Comparison of ENCODE assay signal across 8 mouse cellular contexts in the genomic region with DNA sequence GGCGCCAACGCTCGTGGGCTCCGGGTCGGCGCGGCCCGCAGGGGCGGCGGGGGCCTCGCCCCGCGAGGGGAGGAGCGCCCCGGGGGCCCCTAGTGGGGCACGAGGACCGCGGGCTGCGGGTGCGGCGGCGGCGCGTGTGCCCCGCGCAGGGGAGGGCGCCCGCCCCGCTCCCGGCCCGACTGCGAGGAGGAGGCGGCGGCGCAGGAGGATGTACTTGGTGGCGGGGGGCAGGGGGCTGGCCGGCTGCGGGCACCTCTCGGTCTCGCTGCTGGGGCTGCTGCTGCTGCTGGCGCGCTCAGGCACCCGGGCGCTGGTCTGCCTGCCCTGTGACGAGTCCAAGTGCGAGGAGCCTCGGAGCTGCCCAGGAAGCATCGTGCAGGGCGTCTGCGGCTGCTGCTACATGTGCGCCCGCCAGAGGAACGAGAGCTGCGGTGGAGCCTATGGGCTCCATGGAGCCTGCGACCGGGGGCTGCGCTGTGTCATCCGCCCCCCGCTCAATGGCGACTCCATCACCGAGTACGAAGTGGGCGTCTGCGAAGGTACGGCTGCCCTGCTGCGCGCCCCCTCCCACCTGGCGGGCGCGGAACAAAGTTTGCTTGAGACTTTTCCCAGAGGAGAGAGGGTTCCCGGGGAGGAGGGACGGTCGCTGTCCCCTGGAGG. TPM values are rescaled to one million over a fixed set of nuclear protein-coding genes. Genes with fewer than 3 reads are reported as not detected.
A peak's percentile ranks its signal among the peaks of the same experiment; 100 is the strongest.
DNase-seq lines count a peak whose midpoint lies in the region; ATAC-seq and TF ChIP-seq lines count a peak whose summit lies in the region.

No protein-coding gene starts in this region.

- H3K27me3 ChIP-seq in intestine, postnatal 0 days (replicated peaks; ENCODE audit: control insufficient read depth, insufficient read depth, low read length): no peaks in the 10 kb centered on the region
- peaks cover 3% of the 10 kb centered on the region; the same call in 1 of the 2 replicates for H3K27me3 ChIP-seq in liver, embryonic 11.5 days (replicated peaks; ENCODE audit: control insufficient read depth, insufficient read depth, low read length)
- no peaks in the 10 kb centered on the region for H3K27me3 ChIP-seq in midbrain, postnatal 0 days (ENCODE audit: insufficient read depth, low read length)
- no peaks in the 10 kb centered on the region for H3K27me3 ChIP-seq in stomach, embryonic 15.5 days (replicated peaks)

- peak overlapping the region; percentile 86 for H3K4me2 ChIP-seq in intestine, postnatal 0 days (replicated peaks; ENCODE audit: low read depth)
- H3K4me2 ChIP-seq in liver, embryonic 11.5 days: peak overlapping the region; percentile 94
- peak overlapping the region; percentile 94 for H3K4me2 ChIP-seq in midbrain, postnatal 0 days (ENCODE audit: low read depth, low read length, poor library complexity, severe bottlenecking)
- peak overlapping the region; percentile 97 for H3K4me2 ChIP-seq in stomach, embryonic 15.5 days

- ATAC-seq in intestine, postnatal 0 days: peak; percentile 63
- peak; percentile 58 for ATAC-seq in liver, embryonic 11.5 days (replicated peaks; ENCODE audit: low FRiP score)
- peak; percentile 48 for ATAC-seq in midbrain, postnatal 0 days (ENCODE audit: low FRiP score)
- peak; percentile 15 for ATAC-seq in stomach, embryonic 15.5 days (ENCODE audit: insufficient read depth, low FRiP score, low read depth)

- TF ChIP-seq CTCF in intestine, postnatal 0 days (IDR thresholded peaks at IDR 0.05; ENCODE audit: low read depth): 0 out of 2 replicates have a peak, but pooled peaks have one; percentile 16
- TF ChIP-seq CTCF in midbrain, postnatal 0 days (IDR thresholded peaks at IDR 0.05): peak; percentile 15; the same call in 1 of the 2 replicates

- H3K4me1 ChIP-seq in intestine, postnatal 0 days (replicated peaks; ENCODE audit: control insufficient read depth, insufficient read depth, low read length): peaks cover 4% of the 10 kb centered on the region; the same call in 1 of the 2 replicates
- peaks cover 11% of the 10 kb centered on the region for H3K4me1 ChIP-seq in liver, embryonic 11.5 days (replicated peaks; ENCODE audit: control insufficient read depth, insufficient read depth, low read length)
- peaks cover 3% of the 10 kb centered on the region; the same call in 1 of the 2 replicates for H3K4me1 ChIP-seq in midbrain, postnatal 0 days (ENCODE audit: insufficient read depth, low read length)
- peaks cover 24% of the 10 kb centered on the region for H3K4me1 ChIP-seq in stomach, embryonic 15.5 days

- peak overlapping the region; percentile 87 for H3K27ac ChIP-seq in intestine, postnatal 0 days (ENCODE audit: low read depth, low read length)
- H3K27ac ChIP-seq in liver, embryonic 11.5 days (ENCODE audit: low read depth, low read length): peak overlapping the region; percentile 79
- H3K27ac ChIP-seq in midbrain, postnatal 0 days (ENCODE audit: low read depth, low read length): peak overlapping the region; percentile 78
- H3K27ac ChIP-seq in stomach, embryonic 15.5 days: peak overlapping the region; percentile 96

- H3K9me3 ChIP-seq in intestine, postnatal 0 days (ENCODE audit: control insufficient read depth): no peaks in the 10 kb centered on the region
- no peaks in the 10 kb centered on the region for H3K9me3 ChIP-seq in liver, embryonic 11.5 days (ENCODE audit: control insufficient read depth, low read length)
- no peaks in the 10 kb centered on the region for H3K9me3 ChIP-seq in midbrain, postnatal 0 days (ENCODE audit: low read length)
- no peaks in the 10 kb centered on the region for H3K9me3 ChIP-seq in stomach, embryonic 15.5 days

- WGBS in intestine, postnatal 0 days: under 1% methylated on average over 55 of the region's 73 CpGs
- 1% methylated on average over 62 of the region's 73 CpGs for WGBS in liver, embryonic 11.5 days
- 0% methylated on average over 45 of the region's 73 CpGs for WGBS in midbrain, postnatal 0 days
- WGBS in stomach, embryonic 15.5 days: 0% methylated on average over 56 of the region's 73 CpGs

- H3K4me3 ChIP-seq in intestine, postnatal 0 days (ENCODE audit: low read depth, low read length): peak overlapping the region; percentile 89
- H3K4me3 ChIP-seq in liver, embryonic 11.5 days (ENCODE audit: low read depth, low read length): peak overlapping the region; percentile 64
- peak overlapping the region; percentile 88 for H3K4me3 ChIP-seq in midbrain, postnatal 0 days (ENCODE audit: low read depth, low read length)
- H3K4me3 ChIP-seq in stomach, embryonic 15.5 days (replicated peaks): peak overlapping the region; percentile 86

- no peaks in the 10 kb centered on the region for H3K36me3 ChIP-seq in intestine, postnatal 0 days (ENCODE audit: control insufficient read depth, insufficient read depth)
- no peaks in the 10 kb centered on the region for H3K36me3 ChIP-seq in liver, embryonic 11.5 days (ENCODE audit: control insufficient read depth, insufficient read depth, low read length)
- H3K36me3 ChIP-seq in midbrain, postnatal 0 days (ENCODE audit: insufficient read depth, low read length): no peaks in the 10 kb centered on the region
- H3K36me3 ChIP-seq in stomach, embryonic 15.5 days: no peaks in the 10 kb centered on the region

- H3K9ac ChIP-seq in intestine, postnatal 0 days (ENCODE audit: low read depth, low read length): peak overlapping the region; percentile 78
- peak overlapping the region; percentile 72 for H3K9ac ChIP-seq in liver, embryonic 11.5 days (ENCODE audit: low read depth, low read length)
- H3K9ac ChIP-seq in midbrain, postnatal 0 days (replicated peaks; ENCODE audit: low read length, poor library complexity, severe bottlenecking): peak overlapping the region; percentile 72
- peak overlapping the region; percentile 73 for H3K9ac ChIP-seq in stomach, embryonic 15.5 days

- DNase-seq in ovary, postnatal 10 days (ENCODE audit: low spot score): peak; percentile 33
- no peak for DNase-seq in ovary, adult 18-20 months (ENCODE audit: low spot score)
- DNase-seq in cerebellum, postnatal 36 days: peak; percentile 40 to 45
- DNase-seq in gastrocnemius, postnatal 4 days (ENCODE audit: low spot score in 2 of 2): peak; percentile 33 to 59
- peak; percentile 66 for DNase-seq in liver, embryonic 11.5 days (ENCODE audit: low spot score)
- DNase-seq in midbrain, postnatal 0 days (ENCODE audit: low spot score): peak; percentile 21

RNA-seq across cellular contexts. Expression of a gene that starts 0.6 kb away (rescaled TPM):
- 10 to 100 TPM; 21.1 to 26.8 TPM for total RNA-seq in gastrocnemius, postnatal 4 days (2021)
- polyA plus RNA-seq in intestine, postnatal 0 days (2015; fragmentation: Nextera tagmentation; extraction: Ambion mirVana): 7.7 and 9.0 TPM in 2 replicates
- polyA plus RNA-seq in liver, embryonic 11.5 days (2014; fragmentation: Nextera tagmentation; extraction: Ambion mirVana): 1.9 and 2.7 TPM in 2 replicates
- 108 and 119 TPM in 2 replicates for total RNA-seq in midbrain, postnatal 0 days (2014; rRNA removed)
- polyA plus RNA-seq in midbrain, postnatal 0 days (2015; fragmentation: Nextera tagmentation; extraction: Ambion mirVana): 13.1 and 16.5 TPM in 2 replicates
- polyA plus RNA-seq in stomach, embryonic 15.5 days (2015; fragmentation: Nextera tagmentation; extraction: Ambion mirVana): 5.2 TPM in 2 replicates
